Mouse (Mus musculus) liver, adult 2 months (tissue): ENCODE measurements around the gene Hsh2d. TPM values are rescaled to one million over a fixed set of nuclear protein-coding genes. Genes with fewer than 3 reads are reported as not detected.

Experiments
- DNase-seq: peaks from one replicate; pipeline ENCODE4 v3.0.0-alpha.2; 2011; ENCODE audit warnings: low read depth, low spot score; ENCODE audit errors: extremely low read depth
- H3K27ac ChIP-seq: fragments of 200-500 bp; replicated peaks from 2 replicates; pipeline ENCODE4 v1.5.1; 2012; ENCODE audit warnings: low read depth, mild to moderate bottlenecking, control low read depth, inconsistent platforms, low read length; ENCODE audit not compliant: insufficient read depth
- H3K27me3 ChIP-seq: fragments of 200-500 bp; 2 replicates; pipeline ENCODE4 v1.6.1; 2012; ENCODE audit warnings: mild to moderate bottlenecking, moderate library complexity, low read length, inconsistent platforms; ENCODE audit not compliant: control insufficient read depth, insufficient read depth
- H3K36me3 ChIP-seq: fragments of 200-500 bp; 2 replicates; pipeline ENCODE4 v1.6.1; 2012; ENCODE audit warnings: low read length, inconsistent platforms; ENCODE audit not compliant: control insufficient read depth, insufficient read depth
- H3K4me1 ChIP-seq: fragments of 200-500 bp; 2 replicates; pipeline ENCODE4 v1.6.1; 2011; ENCODE audit warnings: low read length; ENCODE audit not compliant: control insufficient read depth, insufficient read depth
- H3K4me3 ChIP-seq: fragments of 200-500 bp; 2 replicates; pipeline ENCODE4 v1.5.1; 2011; ENCODE audit warnings: low read depth, mild to moderate bottlenecking, control low read depth, low read length, moderate library complexity; ENCODE audit not compliant: insufficient read depth
- H3K79me2 ChIP-seq: fragments of 200-500 bp; 2 replicates; pipeline ENCODE4 v1.6.1; 2012; ENCODE audit warnings: inconsistent platforms, mild to moderate bottlenecking, low read length, moderate library complexity; ENCODE audit not compliant: control insufficient read depth, insufficient read depth
- H3K9ac ChIP-seq: fragments of 200-500 bp; 2 replicates; pipeline ENCODE4 v1.6.1; 2012; ENCODE audit warnings: low read depth, mild to moderate bottlenecking, control low read depth, inconsistent platforms, low read length
- CTCF ChIP-seq: fragments of 200-500 bp; IDR thresholded peaks from 2 replicates; pipeline ENCODE4 v1.5.1; 2011; ENCODE audit warnings: low read depth, low read length, control low read depth
- POLR2A ChIP-seq: fragments of 200-500 bp; IDR thresholded peaks from 2 replicates; pipeline ENCODE4 v1.6.1; 2011; ENCODE audit warnings: low read length, control low read depth; ENCODE audit not compliant: insufficient read depth; ENCODE audit errors: extremely low read depth
- WGBS: fragments of 180-500 bp; shearing (Covaris S2); methylation state at CpG from one replicate; pipeline ENCODE4 v1.1.7; 2018; 5-methylcytosine and 5-hydroxymethylcytosine counted together
- polyA plus RNA-seq: library from polyadenylated mRNA; depleted of rRNA; stranded (reverse); fragments of >200 nt; gene quantifications from 2 replicates; pipeline ENCODE4 v1.2.3, GENCODE M21; 2012; rRNA removed
- total RNA-seq: library from RNA; depleted of rRNA; stranded (reverse); fragments of >200 nt; gene quantifications from 2 replicates; pipeline ENCODE4 v1.2.3, GENCODE M21; 2014; rRNA removed

Gene Hsh2d
- total and polyA plus RNA-seq, 2 experiments, result 0.11 to 0.18 TPM

DNA sequence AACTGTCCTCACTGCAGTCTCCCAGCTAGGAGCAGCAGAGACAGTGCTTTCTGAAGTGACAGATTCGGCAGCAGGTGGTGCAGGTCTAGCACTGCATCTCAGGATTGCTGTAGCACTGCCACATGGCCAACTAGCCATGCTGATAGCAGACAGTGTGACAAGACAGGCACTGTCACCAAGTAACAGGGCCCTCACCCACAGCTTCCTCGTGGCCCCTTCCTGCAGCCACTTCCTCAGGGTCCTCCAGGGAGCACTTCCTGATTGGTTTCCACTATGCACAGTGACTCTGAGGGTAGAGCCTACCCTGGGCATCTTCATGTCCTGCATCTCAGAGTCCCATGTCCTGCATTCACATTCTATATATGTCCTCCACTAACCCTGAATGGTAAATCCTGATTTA, 55.2 kb downstream of the Hsh2d start:
- DNase-seq, result no peak
- Histone ChIP-seq H3K36me3 (no peaks in the 10 kb centered on the region), H3K27ac (no peak overlapping the region), H3K4me3 (no peak overlapping the region), H3K4me1 (peaks cover 14% of the 10 kb centered on the region), H3K9ac (no peak overlapping the region), H3K79me2 (peaks cover 12% of the 10 kb centered on the region; the same call in 1 of the 2 replicates), H3K27me3 (no peaks in the 10 kb centered on the region)
- TF ChIP-seq POLR2A (no peak), CTCF (no peak)
- 76% methylated on average over 2 of the region's 2 CpGs for whole genome bisulfite sequencing

Other genes with a start within 250 kb of the Hsh2d start
- gene Zfp961, start 238.6 kb upstream of the Hsh2d start, total RNA-seq, result 5.8 and 7.5 TPM in 2 replicates
- 2.7 and 3.8 TPM in 2 replicates for gene Zfp961, start 238.6 kb upstream of the Hsh2d start, polyA plus RNA-seq
- 0.74 TPM in 2 replicates for gene Cyp4f18, start 180.0 kb upstream of the Hsh2d start, total RNA-seq
- gene Cyp4f18, start 180.0 kb upstream of the Hsh2d start, polyA plus RNA-seq, result 0.36 and 1.2 TPM in 2 replicates
- gene Olfr372, start 148.4 kb upstream of the Hsh2d start, total RNA-seq, result not detected in 2 replicates
- gene Olfr372, start 148.4 kb upstream of the Hsh2d start, polyA plus RNA-seq, result not detected in 2 replicates
- gene Olfr373, start 106.5 kb upstream of the Hsh2d start, total RNA-seq, result not detected in 2 replicates
- not detected in 2 replicates for gene Olfr373, start 106.5 kb upstream of the Hsh2d start, polyA plus RNA-seq
- gene Olfr374, start 82.6 kb upstream of the Hsh2d start, total RNA-seq, result not detected in 2 replicates
- gene Olfr374, start 82.6 kb upstream of the Hsh2d start, polyA plus RNA-seq, result not detected in 2 replicates
- 23.8 and 26.7 TPM in 2 replicates for gene Tpm4, start 54.7 kb upstream of the Hsh2d start, total RNA-seq
- gene Tpm4, start 54.7 kb upstream of the Hsh2d start, polyA plus RNA-seq, result 6.9 and 10.1 TPM in 2 replicates
- 91.4 and 101 TPM in 2 replicates for gene Rab8a, start 28.4 kb upstream of the Hsh2d start, total RNA-seq
- 27.5 and 61.4 TPM in 2 replicates for gene Rab8a, start 28.4 kb upstream of the Hsh2d start, polyA plus RNA-seq
- 1.1 and 2.6 TPM in 2 replicates for gene Cib3, start 23.2 kb downstream of the Hsh2d start, total RNA-seq
- 0.60 and 1.5 TPM in 2 replicates for gene Cib3, start 23.2 kb downstream of the Hsh2d start, polyA plus RNA-seq
- not detected in 2 replicates for gene Gm11034, start 24.0 kb downstream of the Hsh2d start, total RNA-seq
- gene Gm11034, start 24.0 kb downstream of the Hsh2d start, polyA plus RNA-seq, result not detected in 2 replicates
- gene Fam32a, start 30.1 kb downstream of the Hsh2d start, total RNA-seq, result 28.6 and 29.5 TPM in 2 replicates
- 18.8 and 28.4 TPM in 2 replicates for gene Fam32a, start 30.1 kb downstream of the Hsh2d start, polyA plus RNA-seq
- 7.9 and 14.9 TPM in 2 replicates for gene Ap1m1, start 50.4 kb downstream of the Hsh2d start, total RNA-seq
- gene Ap1m1, start 50.4 kb downstream of the Hsh2d start, polyA plus RNA-seq, result 38.9 and 39.4 TPM in 2 replicates
- 0.54 and 1.0 TPM in 2 replicates for gene Gm10282, start 115.6 kb downstream of the Hsh2d start, total RNA-seq
- gene Gm10282, start 115.6 kb downstream of the Hsh2d start, polyA plus RNA-seq, result 0.37 and 0.42 TPM in 2 replicates
- gene Klf2, start 129.4 kb downstream of the Hsh2d start, total RNA-seq, result 2.7 and 2.8 TPM in 2 replicates
- 4.4 and 6.0 TPM in 2 replicates for gene Klf2, start 129.4 kb downstream of the Hsh2d start, polyA plus RNA-seq
- 9.0 and 9.5 TPM in 2 replicates for gene Eps15l1, start 231.8 kb downstream of the Hsh2d start, total RNA-seq
- gene Eps15l1, start 231.8 kb downstream of the Hsh2d start, polyA plus RNA-seq, result 8.7 and 13.0 TPM in 2 replicates